In the genomic region with DNA sequence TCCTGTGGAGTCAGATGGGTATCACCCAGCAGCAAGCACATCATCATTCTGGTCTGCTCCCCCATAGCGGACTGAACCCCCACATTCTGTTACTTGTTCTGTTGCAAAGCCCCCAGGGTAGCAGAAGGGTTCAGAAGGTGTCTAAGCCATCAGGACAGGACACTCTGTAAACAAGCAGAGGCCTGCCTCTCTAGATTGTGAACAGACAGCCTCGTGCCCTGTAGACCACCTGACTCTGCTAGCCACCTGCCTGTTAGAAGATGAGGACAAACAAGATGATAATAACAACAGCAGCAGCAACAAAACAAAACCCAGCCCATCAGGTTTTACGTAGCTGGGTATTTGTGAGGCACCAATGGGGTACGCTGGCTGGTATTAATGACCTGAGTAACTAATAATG, we compare ENCODE assay signal across 19 mouse cellular contexts. TPM values are rescaled to one million over a fixed set of nuclear protein-coding genes. Genes with fewer than 3 reads are reported as not detected.
DNase-seq lines count a peak whose midpoint lies in the region; ATAC-seq and TF ChIP-seq lines count a peak whose summit lies in the region.
"Had no signal": no experiment of that assay in that cellular context is flagged by ENCODE, and none has a peak within 500 bp of the region (broad histone marks: within the 10 kb centered on the region; RNA-seq: fewer than 3 reads in every experiment).

No protein-coding gene starts in this region.

- intact Hi-C loops in heart, postnatal 14 days (cut with DNase I), result loop anchor here (5.0 kb wide), 1 partner anchor 275 kb away; no protein-coding TSS in a partner anchor

- H3K4me2 ChIP-seq in intestine, embryonic 16.5 days (ENCODE audit: low read depth, low read length), result no peak overlapping the region
- no peak overlapping the region for H3K4me2 ChIP-seq in intestine, embryonic 15.5 days (replicated peaks)
- no peak overlapping the region for H3K4me2 ChIP-seq in midbrain, postnatal 0 days (ENCODE audit: low read depth, low read length, poor library complexity, severe bottlenecking)
- H3K4me2 ChIP-seq in midbrain, embryonic 16.5 days (ENCODE audit: low read length), result no peak overlapping the region
- H3K4me2 ChIP-seq: forebrain, embryonic 13.5 days; limb, embryonic 15.5 days; neural tube, embryonic 15.5 days had no signal

- H3K9ac ChIP-seq in intestine, embryonic 16.5 days (ENCODE audit: low read depth, low read length), result no peak overlapping the region
- no peak overlapping the region for H3K9ac ChIP-seq in intestine, embryonic 15.5 days
- no peak overlapping the region for H3K9ac ChIP-seq in midbrain, postnatal 0 days (replicated peaks; ENCODE audit: low read length, poor library complexity, severe bottlenecking)
- no peak overlapping the region for H3K9ac ChIP-seq in midbrain, embryonic 16.5 days (ENCODE audit: low read depth, low read length)
- H3K9ac ChIP-seq: forebrain, embryonic 13.5 days; limb, embryonic 15.5 days; neural tube, embryonic 15.5 days had no signal

- H3K27me3 ChIP-seq in intestine, embryonic 16.5 days (replicated peaks; ENCODE audit: control insufficient read depth, insufficient read depth, low read length), result no peaks in the 10 kb centered on the region
- no peaks in the 10 kb centered on the region for H3K27me3 ChIP-seq in intestine, embryonic 15.5 days (replicated peaks)
- no peaks in the 10 kb centered on the region for H3K27me3 ChIP-seq in midbrain, postnatal 0 days (ENCODE audit: insufficient read depth, low read length)
- no peaks in the 10 kb centered on the region for H3K27me3 ChIP-seq in midbrain, embryonic 16.5 days (ENCODE audit: control insufficient read depth, insufficient read depth, low read depth, low read length)
- H3K27me3 ChIP-seq: forebrain, embryonic 13.5 days; limb, embryonic 15.5 days; megakaryocyte, embryonic 14.5 days; neural tube, embryonic 15.5 days had no signal

- no peak overlapping the region for H3K4me3 ChIP-seq in intestine, embryonic 16.5 days (ENCODE audit: low read length)
- no peak overlapping the region for H3K4me3 ChIP-seq in intestine, embryonic 15.5 days (replicated peaks)
- no peak overlapping the region for H3K4me3 ChIP-seq in midbrain, postnatal 0 days (ENCODE audit: low read depth, low read length)
- H3K4me3 ChIP-seq in midbrain, embryonic 16.5 days (ENCODE audit: low read depth, low read length), result no peak overlapping the region
- H3K4me3 ChIP-seq: forebrain, embryonic 13.5 days; hindbrain, embryonic 10.5 days; limb, embryonic 15.5 days; megakaryocyte, embryonic 14.5 days; neural tube, embryonic 15.5 days had no signal

- peak overlapping the region; percentile 46 for H3K27ac ChIP-seq in intestine, embryonic 16.5 days (ENCODE audit: low read length)
- H3K27ac ChIP-seq in intestine, embryonic 15.5 days, result no peak overlapping the region
- peak overlapping the region; percentile 26; the same call in 1 of the 2 replicates for H3K27ac ChIP-seq in midbrain, postnatal 0 days (ENCODE audit: low read depth, low read length)
- H3K27ac ChIP-seq in midbrain, embryonic 16.5 days (ENCODE audit: low read length), result no peak overlapping the region
- H3K27ac ChIP-seq: forebrain, embryonic 13.5 days; limb, embryonic 15.5 days; neural tube, embryonic 15.5 days had no signal

- peaks cover 45% of the 10 kb centered on the region for H3K4me1 ChIP-seq in intestine, embryonic 16.5 days (ENCODE audit: control insufficient read depth, insufficient read depth, low read length)
- H3K4me1 ChIP-seq in intestine, embryonic 15.5 days (replicated peaks), result peaks cover 45% of the 10 kb centered on the region
- peaks cover 11% of the 10 kb centered on the region for H3K4me1 ChIP-seq in midbrain, postnatal 0 days (ENCODE audit: insufficient read depth, low read length)
- H3K4me1 ChIP-seq in midbrain, embryonic 16.5 days (ENCODE audit: control insufficient read depth, insufficient read depth, low read length), result no peaks in the 10 kb centered on the region; the same call in 1 of the 2 replicates

- DNase-seq in heart, adult 11 months, result peak; percentile 93
- DNase-seq in heart, postnatal 14 days, result no peak
- DNase-seq in midbrain, postnatal 0 days (ENCODE audit: low spot score), result no peak
- peak; percentile 40 for DNase-seq in yolk sac, embryonic 10.5 days (ENCODE audit: low spot score)
- DNase-seq in gastrocnemius, adult 8-10 months (ENCODE audit: low spot score in 2 of 2), result no peak
- DNase-seq: cerebellum, adult 11 months; cerebellum, postnatal 25 days; layer of hippocampus, adult 9-11 months; right cerebral cortex, postnatal 4 days had no signal

- ATAC-seq in intestine, embryonic 16.5 days, result no peak
- no peak for ATAC-seq in intestine, embryonic 15.5 days
- no peak for ATAC-seq in midbrain, postnatal 0 days (ENCODE audit: low FRiP score)
- ATAC-seq in midbrain, embryonic 16.5 days, result no peak
- ATAC-seq: forebrain, embryonic 13.5 days; inflammation-experienced regulatory T-cells, adult 6 months had no signal

- H3K9me3 ChIP-seq in intestine, embryonic 16.5 days (ENCODE audit: control insufficient read depth, low read length), result no peaks in the 10 kb centered on the region
- H3K9me3 ChIP-seq in intestine, embryonic 15.5 days, result no peaks in the 10 kb centered on the region
- no peaks in the 10 kb centered on the region for H3K9me3 ChIP-seq in midbrain, postnatal 0 days (ENCODE audit: low read length)
- H3K9me3 ChIP-seq in midbrain, embryonic 16.5 days (replicated peaks; ENCODE audit: control insufficient read depth, low read length, poor library complexity, severe bottlenecking), result no peaks in the 10 kb centered on the region
- H3K9me3 ChIP-seq: forebrain, embryonic 13.5 days; hindbrain, embryonic 10.5 days; limb, embryonic 15.5 days; megakaryocyte, embryonic 14.5 days; neural tube, embryonic 15.5 days had no signal

- H3K36me3 ChIP-seq in intestine, embryonic 16.5 days (ENCODE audit: control insufficient read depth, insufficient read depth, low read length), result peaks cover 2% of the 10 kb centered on the region; the same call in 1 of the 2 replicates
- peaks cover 7% of the 10 kb centered on the region; the same call in 1 of the 2 replicates for H3K36me3 ChIP-seq in intestine, embryonic 15.5 days
- H3K36me3 ChIP-seq in midbrain, postnatal 0 days (ENCODE audit: insufficient read depth, low read length), result peaks cover 14% of the 10 kb centered on the region
- H3K36me3 ChIP-seq in midbrain, embryonic 16.5 days (ENCODE audit: control insufficient read depth, insufficient read depth, low read length), result no peaks in the 10 kb centered on the region
- H3K36me3 ChIP-seq: neural tube, embryonic 15.5 days had no signal

- no peak for TF ChIP-seq CTCF in midbrain, postnatal 0 days (IDR thresholded peaks at IDR 0.05)

- WGBS in intestine, embryonic 16.5 days, result 78% methylated on average over 4 of the region's 4 CpGs
- 67% methylated on average over 4 of the region's 4 CpGs for WGBS in intestine, embryonic 15.5 days
- 74% methylated on average over 4 of the region's 4 CpGs for WGBS in midbrain, postnatal 0 days
- 79% methylated on average over 4 of the region's 4 CpGs for WGBS in midbrain, embryonic 16.5 days

RNA-seq across cellular contexts. Expression of a gene that starts 42.0 kb away (rescaled TPM):
- total RNA-seq in heart, postnatal 14 days (2021), result 100 to 1,000 TPM; 163 to 172 TPM
- polyA plus RNA-seq in intestine, embryonic 16.5 days (2015; fragmentation: Nextera tagmentation; extraction: Ambion mirVana), result 43.4 and 43.7 TPM in 2 replicates
- 44.6 and 46.9 TPM in 2 replicates for polyA plus RNA-seq in intestine, embryonic 15.5 days (2015; fragmentation: Nextera tagmentation; extraction: Ambion mirVana)
- 105 and 133 TPM in 2 replicates for total RNA-seq in midbrain, postnatal 0 days (2014; rRNA removed)
- 39.1 and 47.3 TPM in 2 replicates for polyA plus RNA-seq in midbrain, postnatal 0 days (2015; fragmentation: Nextera tagmentation; extraction: Ambion mirVana)
- 30.9 and 37.4 TPM in 2 replicates for polyA plus RNA-seq in midbrain, embryonic 16.5 days (2015; fragmentation: Nextera tagmentation; extraction: Ambion mirVana)
- total RNA-seq in gastrocnemius, adult 8-10 months (2022), result 10 to 100 TPM; 47.0 to 80.7 (median 56.9) TPM
- total RNA-seq: MEL had no signal
- polyA plus RNA-seq: inflammation-experienced regulatory T-cells, adult 6 months had no signal

Comparison
In these comparisons a context has a peak if more than half of its experiments do, and no peak if none do; other contexts are left out.
1. DNase-seq: peak in heart, adult 11 months (single experiment) and yolk sac, embryonic 10.5 days (single experiment); none in heart, postnatal 14 days (0 of 2), midbrain, postnatal 0 days (single experiment) and gastrocnemius, adult 8-10 months (0 of 2).
2. H3K27ac ChIP-seq: peak in intestine, embryonic 16.5 days (single experiment) and midbrain, postnatal 0 days (single experiment); none in intestine, embryonic 15.5 days (single experiment) and midbrain, embryonic 16.5 days (single experiment).